In the genomic region with DNA sequence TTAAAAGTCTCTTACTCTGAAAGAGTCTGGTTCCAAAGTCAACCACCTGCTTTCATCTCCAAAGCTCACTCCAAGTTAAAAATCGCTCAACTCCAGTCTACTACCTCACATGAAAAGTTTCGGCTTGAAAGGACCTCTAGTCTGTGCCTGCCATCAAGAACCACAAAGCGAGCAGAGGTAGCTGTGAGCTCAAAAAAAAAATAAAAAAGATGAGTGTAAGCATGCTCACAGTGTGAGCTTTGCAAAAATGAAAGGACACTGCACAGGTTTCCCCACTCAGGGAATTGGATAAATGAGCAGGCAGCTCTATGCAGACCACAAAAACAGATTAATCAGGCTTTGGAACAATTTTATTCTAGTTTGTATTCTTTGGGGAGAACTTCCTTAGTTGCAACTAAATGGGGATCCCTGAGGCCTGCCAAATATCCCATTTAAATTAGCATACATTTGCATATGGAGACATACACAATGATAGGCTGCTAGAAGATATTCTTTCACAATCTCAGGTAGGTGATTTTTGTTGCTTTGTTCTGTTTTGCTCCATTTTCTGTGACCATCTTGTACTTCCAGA, we compare ENCODE assay signal across 25 mouse cellular contexts.
DNase-seq lines count a peak whose midpoint lies in the region; ATAC-seq and TF ChIP-seq lines count a peak whose summit lies in the region.
"Had no signal": no experiment of that assay in that cellular context is flagged by ENCODE, and none has a peak within 500 bp of the region (broad histone marks: within the 10 kb centered on the region; RNA-seq: fewer than 3 reads in every experiment).

No protein-coding gene starts in this region.

- H3K27me3 ChIP-seq in forebrain, embryonic 15.5 days, result no peaks in the 10 kb centered on the region
- no peaks in the 10 kb centered on the region for H3K27me3 ChIP-seq in forebrain, postnatal 0 days (ENCODE audit: insufficient read depth, low read length)
- H3K27me3 ChIP-seq in midbrain, embryonic 16.5 days (ENCODE audit: control insufficient read depth, insufficient read depth, low read depth, low read length), result no peaks in the 10 kb centered on the region
- H3K27me3 ChIP-seq in midbrain, embryonic 10.5 days (ENCODE audit: low read depth, poor library complexity, severe bottlenecking), result no peaks in the 10 kb centered on the region
- H3K27me3 ChIP-seq in hindbrain, embryonic 16.5 days (replicated peaks; ENCODE audit: control insufficient read depth, insufficient read depth, low read length), result no peaks in the 10 kb centered on the region
- H3K27me3 ChIP-seq in heart, embryonic 12.5 days (replicated peaks), result no peaks in the 10 kb centered on the region
- H3K27me3 ChIP-seq: limb, embryonic 13.5 days; lung, embryonic 15.5 days; neural tube, embryonic 15.5 days had no signal

- H3K36me3 ChIP-seq in forebrain, embryonic 15.5 days, result no peaks in the 10 kb centered on the region
- H3K36me3 ChIP-seq in forebrain, postnatal 0 days (ENCODE audit: insufficient read depth), result no peaks in the 10 kb centered on the region
- H3K36me3 ChIP-seq in midbrain, embryonic 16.5 days (ENCODE audit: control insufficient read depth, insufficient read depth, low read length), result no peaks in the 10 kb centered on the region
- no peaks in the 10 kb centered on the region for H3K36me3 ChIP-seq in midbrain, embryonic 10.5 days
- H3K36me3 ChIP-seq in hindbrain, embryonic 16.5 days (ENCODE audit: control insufficient read depth, insufficient read depth, low read length), result no peaks in the 10 kb centered on the region
- H3K36me3 ChIP-seq in heart, embryonic 12.5 days, result no peaks in the 10 kb centered on the region
- H3K36me3 ChIP-seq: limb, embryonic 13.5 days; lung, embryonic 15.5 days; neural tube, embryonic 15.5 days had no signal

- no peak overlapping the region for H3K4me2 ChIP-seq in forebrain, embryonic 15.5 days (replicated peaks)
- no peak overlapping the region for H3K4me2 ChIP-seq in forebrain, postnatal 0 days (ENCODE audit: low read depth)
- no peak overlapping the region for H3K4me2 ChIP-seq in midbrain, embryonic 16.5 days (ENCODE audit: low read length)
- no peak overlapping the region for H3K4me2 ChIP-seq in hindbrain, embryonic 16.5 days (ENCODE audit: low read length)
- no peak overlapping the region for H3K4me2 ChIP-seq in heart, embryonic 12.5 days
- H3K4me2 ChIP-seq: limb, embryonic 13.5 days; liver, embryonic 11.5 days; lung, embryonic 15.5 days; neural tube, embryonic 15.5 days had no signal

- H3K9ac ChIP-seq in forebrain, embryonic 15.5 days (replicated peaks), result no peak overlapping the region
- H3K9ac ChIP-seq in forebrain, postnatal 0 days, result no peak overlapping the region
- no peak overlapping the region for H3K9ac ChIP-seq in midbrain, embryonic 16.5 days (ENCODE audit: low read depth, low read length)
- no peak overlapping the region for H3K9ac ChIP-seq in hindbrain, embryonic 16.5 days (ENCODE audit: low read depth, low read length)
- H3K9ac ChIP-seq in heart, embryonic 12.5 days, result no peak overlapping the region
- H3K9ac ChIP-seq: limb, embryonic 13.5 days; lung, embryonic 15.5 days; neural tube, embryonic 15.5 days had no signal

- H3K9me3 ChIP-seq in forebrain, embryonic 15.5 days, result no peaks in the 10 kb centered on the region
- no peaks in the 10 kb centered on the region for H3K9me3 ChIP-seq in forebrain, postnatal 0 days (ENCODE audit: low read length)
- no peaks in the 10 kb centered on the region for H3K9me3 ChIP-seq in midbrain, embryonic 16.5 days (replicated peaks; ENCODE audit: control insufficient read depth, low read length, poor library complexity, severe bottlenecking)
- no peaks in the 10 kb centered on the region for H3K9me3 ChIP-seq in midbrain, embryonic 10.5 days (replicated peaks)
- H3K9me3 ChIP-seq in hindbrain, embryonic 16.5 days (ENCODE audit: control insufficient read depth, low read length), result no peaks in the 10 kb centered on the region
- no peaks in the 10 kb centered on the region for H3K9me3 ChIP-seq in heart, embryonic 12.5 days (replicated peaks)
- H3K9me3 ChIP-seq: limb, embryonic 13.5 days; lung, embryonic 15.5 days; neural tube, embryonic 15.5 days had no signal

- no peak overlapping the region for H3K27ac ChIP-seq in forebrain, embryonic 15.5 days (replicated peaks)
- no peak overlapping the region for H3K27ac ChIP-seq in forebrain, postnatal 0 days (ENCODE audit: low read depth, low read length)
- peak overlapping the region; percentile 62 for H3K27ac ChIP-seq in layer of hippocampus, adult 2 months
- no peak overlapping the region for H3K27ac ChIP-seq in midbrain, embryonic 16.5 days (ENCODE audit: low read length)
- H3K27ac ChIP-seq in midbrain, embryonic 10.5 days (replicated peaks), result no peak overlapping the region
- H3K27ac ChIP-seq in hindbrain, embryonic 16.5 days (ENCODE audit: low read depth, low read length), result no peak overlapping the region
- H3K27ac ChIP-seq in heart, embryonic 12.5 days (ENCODE audit: poor library complexity, severe bottlenecking), result no peak overlapping the region
- H3K27ac ChIP-seq: gastrocnemius, adult 2 months; heart, adult 2 months; limb, embryonic 13.5 days; lung, embryonic 15.5 days; neural tube, embryonic 15.5 days had no signal

- no peak for TF ChIP-seq CTCF in forebrain, postnatal 0 days (IDR thresholded peaks at IDR 0.05; ENCODE audit: low read depth)
- TF ChIP-seq CTCF in layer of hippocampus, adult 2 months (conservative IDR thresholded peaks at IDR 0.05), result no peak

- 52% methylated on average over 3 of the region's 3 CpGs for WGBS in forebrain, embryonic 15.5 days
- 44% methylated on average over 3 of the region's 3 CpGs for WGBS in forebrain, postnatal 0 days
- 66% methylated on average over 3 of the region's 3 CpGs for WGBS in midbrain, embryonic 16.5 days
- WGBS in midbrain, embryonic 10.5 days, result 78% methylated on average over 3 of the region's 3 CpGs
- 67% methylated on average over 3 of the region's 3 CpGs for WGBS in hindbrain, embryonic 16.5 days
- WGBS in heart, embryonic 12.5 days, result 73% methylated on average over 3 of the region's 3 CpGs

- H3K4me1 ChIP-seq in forebrain, embryonic 15.5 days, result peaks cover 6% of the 10 kb centered on the region
- H3K4me1 ChIP-seq in forebrain, postnatal 0 days (ENCODE audit: insufficient read depth), result no peaks in the 10 kb centered on the region
- H3K4me1 ChIP-seq in midbrain, embryonic 16.5 days (ENCODE audit: control insufficient read depth, insufficient read depth, low read length), result no peaks in the 10 kb centered on the region
- no peaks in the 10 kb centered on the region for H3K4me1 ChIP-seq in midbrain, embryonic 10.5 days
- H3K4me1 ChIP-seq in hindbrain, embryonic 16.5 days (ENCODE audit: control insufficient read depth, insufficient read depth, low read depth, low read length), result no peaks in the 10 kb centered on the region
- H3K4me1 ChIP-seq in heart, embryonic 12.5 days (replicated peaks), result no peaks in the 10 kb centered on the region
- H3K4me1 ChIP-seq: limb, embryonic 13.5 days; lung, embryonic 15.5 days; neural tube, embryonic 15.5 days had no signal

- peak; percentile 69 for ATAC-seq in forebrain, embryonic 15.5 days (replicated peaks)
- no peak for ATAC-seq in forebrain, postnatal 0 days
- ATAC-seq in midbrain, embryonic 16.5 days, result peak; percentile 67; the same call in 1 of the 2 replicates
- peak; percentile 63 for ATAC-seq in hindbrain, embryonic 16.5 days
- no peak for ATAC-seq in heart, embryonic 12.5 days (ENCODE audit: insufficient number of reproducible peaks, low FRiP score)
- ATAC-seq: intestine, postnatal 0 days had no signal

- no peak overlapping the region for H3K4me3 ChIP-seq in forebrain, embryonic 15.5 days
- H3K4me3 ChIP-seq in forebrain, postnatal 0 days (ENCODE audit: low read depth, low read length), result no peak overlapping the region
- H3K4me3 ChIP-seq in layer of hippocampus, adult 2 months, result no peak overlapping the region
- no peak overlapping the region for H3K4me3 ChIP-seq in midbrain, embryonic 16.5 days (ENCODE audit: low read depth, low read length)
- H3K4me3 ChIP-seq in midbrain, embryonic 10.5 days, result no peak overlapping the region
- H3K4me3 ChIP-seq in hindbrain, embryonic 16.5 days (ENCODE audit: low read length), result no peak overlapping the region
- H3K4me3 ChIP-seq in heart, embryonic 12.5 days, result no peak overlapping the region
- H3K4me3 ChIP-seq: erythroblast, embryonic 14.5 days; gastrocnemius, adult 2 months; heart, adult 2 months; limb, embryonic 13.5 days; lung, embryonic 15.5 days; neural tube, embryonic 15.5 days had no signal

- DNase-seq in forebrain, postnatal 0 days, result no peak
- peak in 1 of 2 experiments; percentile 7 for DNase-seq in layer of hippocampus, adult 2 months (ENCODE audit: low spot score in 2 of 2)
- no peak for DNase-seq in layer of hippocampus, adult 11-12 months (ENCODE audit: low spot score)
- DNase-seq in midbrain, embryonic 10.5 days (ENCODE audit: low spot score), result no peak
- DNase-seq: adrenal gland, postnatal 14 days; cerebellum, adult 18-20 months; cerebellum, postnatal 10 days; gastrocnemius, adult 2 months; heart, adult 2 months; heart, postnatal 14 days; kidney, adult 9 months; kidney, postnatal 10 days; retina, postnatal 1 day; right cerebral cortex, postnatal 14 days; thymus, postnatal 4 days had no signal

Comparison
In these comparisons a context has a peak if more than half of its experiments do, and no peak if none do; other contexts are left out.
1. ATAC-seq: peak in forebrain, embryonic 15.5 days (single experiment), midbrain, embryonic 16.5 days (single experiment) and hindbrain, embryonic 16.5 days (single experiment); none in forebrain, postnatal 0 days (single experiment) and heart, embryonic 12.5 days (single experiment).